Mouse (Mus musculus): ENCODE results near the gene Drd3. TPM values are rescaled to one million over a fixed set of nuclear protein-coding genes. Genes with fewer than 3 reads are reported as not detected.

Drd3 gene
- polyA plus RNA-seq, 1 experiment from 2014 or later = not detected

DNA sequence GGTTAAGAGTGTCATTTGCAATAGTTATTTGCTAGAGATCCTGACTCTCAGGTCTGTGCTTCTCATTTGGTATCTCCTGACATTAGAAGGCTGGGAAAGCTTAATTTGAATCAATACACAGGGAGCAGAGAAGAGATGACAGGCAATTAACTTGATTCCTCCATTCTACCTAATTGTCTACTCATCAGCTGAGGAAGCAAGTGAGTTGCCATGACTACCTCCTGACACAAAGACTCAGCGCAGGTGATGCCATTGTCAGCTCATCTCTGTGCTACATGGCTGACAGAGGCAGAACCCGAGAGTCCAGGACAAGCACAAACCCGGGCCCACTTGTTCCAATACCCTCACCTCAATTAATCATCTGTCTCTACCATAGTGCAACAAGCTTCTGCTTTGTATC is 73.7 kb downstream of the Drd3 start:
- Histone ChIP-seq H3K9me3 (replicated peaks; ENCODE audit: control insufficient read depth, low read length) (no peaks in the 10 kb centered on the region), H3K4me2 (ENCODE audit: low read depth, low read length) (no peak overlapping the region), H3K9ac (replicated peaks; ENCODE audit: low read length) (no peak overlapping the region), H3K4me3 (ENCODE audit: low read depth, low read length) (no peak overlapping the region), H3K4me1 (ENCODE audit: control insufficient read depth, insufficient read depth, low read length) (no peaks in the 10 kb centered on the region), H3K27me3 (ENCODE audit: control insufficient read depth, insufficient read depth, low read length) (no peaks in the 10 kb centered on the region), H3K36me3 (replicated peaks; ENCODE audit: control insufficient read depth, insufficient read depth, low read depth, low read length) (no peaks in the 10 kb centered on the region), H3K27ac (replicated peaks; ENCODE audit: low read depth, low read length) (no peak overlapping the region)
- ATAC-seq (replicated peaks; ENCODE audit: insufficient number of reproducible peaks, low FRiP score, low TSS enrichment, low read depth) (no peak), DNase-seq (ENCODE audit: low spot score) (no peak)
- WGBS = 84% methylated on average over 3 of the region's 3 CpGs

- H3K9ac ChIP-seq (replicated peaks; ENCODE audit: low read length) = no peak overlapping the region
- no peak overlapping the region for H3K27ac ChIP-seq (replicated peaks; ENCODE audit: low read depth, low read length)
- no peaks in the 10 kb centered on the region for H3K9me3 ChIP-seq (replicated peaks; ENCODE audit: control insufficient read depth, low read length)
- no peak overlapping the region for H3K4me2 ChIP-seq (ENCODE audit: low read depth, low read length)
- H3K36me3 ChIP-seq (replicated peaks; ENCODE audit: control insufficient read depth, insufficient read depth, low read depth, low read length) = no peaks in the 10 kb centered on the region
- no peaks in the 10 kb centered on the region for H3K27me3 ChIP-seq (ENCODE audit: control insufficient read depth, insufficient read depth, low read length)
- no peak overlapping the region for H3K4me3 ChIP-seq (ENCODE audit: low read depth, low read length)
- no peak for DNase-seq (ENCODE audit: low spot score)
- 94% methylated on average over 2 of the region's 2 CpGs for WGBS
- no peak for ATAC-seq (replicated peaks; ENCODE audit: insufficient number of reproducible peaks, low FRiP score, low TSS enrichment, low read depth)
- H3K4me1 ChIP-seq (ENCODE audit: control insufficient read depth, insufficient read depth, low read length) = no peaks in the 10 kb centered on the region
These were observed 78.1 kb downstream of the Drd3 start for GRCm38 (mm10) chr16:43831957-43832356.

GRCm38 (mm10) chr16:43841236-43841635 is 87.4 kb downstream of the Drd3 start:
- H3K36me3 ChIP-seq (replicated peaks; ENCODE audit: control insufficient read depth, insufficient read depth, low read depth, low read length) = no peaks in the 10 kb centered on the region

GRCm38 (mm10) chr16:43849839-43850238 is 96.0 kb downstream of the Drd3 start:
- WGBS = 73% methylated on average over 1 of the region's 1 CpGs
- no peak overlapping the region for H3K9ac ChIP-seq (replicated peaks; ENCODE audit: low read length)
- DNase-seq (ENCODE audit: low spot score) = no peak
- no peaks in the 10 kb centered on the region for H3K9me3 ChIP-seq (replicated peaks; ENCODE audit: control insufficient read depth, low read length)
- no peak overlapping the region for H3K4me2 ChIP-seq (ENCODE audit: low read depth, low read length)
- no peaks in the 10 kb centered on the region for H3K27me3 ChIP-seq (ENCODE audit: control insufficient read depth, insufficient read depth, low read length)
- H3K27ac ChIP-seq (replicated peaks; ENCODE audit: low read depth, low read length) = no peak overlapping the region
- H3K4me1 ChIP-seq (ENCODE audit: control insufficient read depth, insufficient read depth, low read length) = no peaks in the 10 kb centered on the region
- H3K36me3 ChIP-seq (replicated peaks; ENCODE audit: control insufficient read depth, insufficient read depth, low read depth, low read length) = no peaks in the 10 kb centered on the region
- no peak overlapping the region for H3K4me3 ChIP-seq (ENCODE audit: low read depth, low read length)
- no peak for ATAC-seq (replicated peaks; ENCODE audit: insufficient number of reproducible peaks, low FRiP score, low TSS enrichment, low read depth)

More at GRCm38 (mm10) chr16:43841236-43841635, 87.4 kb downstream of the Drd3 start:
- DNase-seq (ENCODE audit: low spot score) (no peak), ATAC-seq (replicated peaks; ENCODE audit: insufficient number of reproducible peaks, low FRiP score, low TSS enrichment, low read depth) (no peak)
- Histone ChIP-seq H3K9ac (replicated peaks; ENCODE audit: low read length) (no peak overlapping the region), H3K27me3 (ENCODE audit: control insufficient read depth, insufficient read depth, low read length) (no peaks in the 10 kb centered on the region), H3K4me3 (ENCODE audit: low read depth, low read length) (no peak overlapping the region), H3K27ac (replicated peaks; ENCODE audit: low read depth, low read length) (no peak overlapping the region), H3K4me2 (ENCODE audit: low read depth, low read length) (no peak overlapping the region), H3K4me1 (ENCODE audit: control insufficient read depth, insufficient read depth, low read length) (no peaks in the 10 kb centered on the region), H3K9me3 (replicated peaks; ENCODE audit: control insufficient read depth, low read length) (no peaks in the 10 kb centered on the region)
- WGBS = 89% methylated on average over 1 of the region's 1 CpGs

GRCm38 (mm10) chr16:43858941-43859476 is 105.2 kb downstream of the Drd3 start:
- WGBS = 82% methylated on average over 5 of the region's 5 CpGs
- ATAC-seq (replicated peaks; ENCODE audit: insufficient number of reproducible peaks, low FRiP score, low TSS enrichment, low read depth) = no peak

DNA sequence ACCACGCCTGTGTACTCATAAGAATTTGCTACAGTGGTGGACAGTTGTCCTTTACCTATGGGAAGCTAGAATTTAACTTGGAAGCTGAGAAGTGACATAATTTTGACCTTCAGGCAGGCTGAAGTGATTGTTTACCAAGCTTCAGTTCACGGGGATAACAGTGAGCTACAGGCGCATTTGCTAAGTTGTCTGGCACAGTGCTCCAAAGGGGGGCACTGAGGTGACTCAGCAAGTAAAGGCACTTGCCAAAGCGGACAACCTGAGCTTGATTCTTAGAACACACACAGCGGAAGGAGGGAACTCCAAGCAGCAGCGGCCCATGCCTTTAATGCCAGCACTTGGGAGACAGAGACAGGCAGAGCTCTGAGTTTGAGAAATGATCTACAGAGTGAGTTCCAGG is 106.8 kb downstream of the Drd3 start:
- H3K36me3 ChIP-seq (replicated peaks; ENCODE audit: control insufficient read depth, insufficient read depth, low read depth, low read length) = no peaks in the 10 kb centered on the region; the same call in 1 of the 2 replicates
- no peak overlapping the region for H3K27ac ChIP-seq (replicated peaks; ENCODE audit: low read depth, low read length)
- H3K9me3 ChIP-seq (replicated peaks; ENCODE audit: control insufficient read depth, low read length) = no peaks in the 10 kb centered on the region
- H3K27me3 ChIP-seq (ENCODE audit: control insufficient read depth, insufficient read depth, low read length) = no peaks in the 10 kb centered on the region
- DNase-seq (ENCODE audit: low spot score) (no peak), ATAC-seq (replicated peaks; ENCODE audit: insufficient number of reproducible peaks, low FRiP score, low TSS enrichment, low read depth) (no peak)
- no peaks in the 10 kb centered on the region for H3K4me1 ChIP-seq (ENCODE audit: control insufficient read depth, insufficient read depth, low read length)
- no peak overlapping the region for H3K4me3 ChIP-seq (ENCODE audit: low read depth, low read length)
- H3K9ac ChIP-seq (replicated peaks; ENCODE audit: low read length) = no peak overlapping the region
- WGBS = 78% methylated on average over 6 of the region's 6 CpGs
- H3K4me2 ChIP-seq (ENCODE audit: low read depth, low read length) = no peak overlapping the region

More at GRCm38 (mm10) chr16:43858941-43859476, 105.2 kb downstream of the Drd3 start:
- Histone ChIP-seq H3K4me1 (ENCODE audit: control insufficient read depth, insufficient read depth, low read length) (no peaks in the 10 kb centered on the region), H3K4me2 (ENCODE audit: low read depth, low read length) (no peak overlapping the region), H3K27me3 (ENCODE audit: control insufficient read depth, insufficient read depth, low read length) (no peaks in the 10 kb centered on the region), H3K36me3 (replicated peaks; ENCODE audit: control insufficient read depth, insufficient read depth, low read depth, low read length) (no peaks in the 10 kb centered on the region; the same call in 1 of the 2 replicates), H3K27ac (replicated peaks; ENCODE audit: low read depth, low read length) (no peak overlapping the region), H3K4me3 (ENCODE audit: low read depth, low read length) (no peak overlapping the region), H3K9ac (replicated peaks; ENCODE audit: low read length) (no peak overlapping the region), H3K9me3 (replicated peaks; ENCODE audit: control insufficient read depth, low read length) (no peaks in the 10 kb centered on the region)
- DNase-seq (ENCODE audit: low spot score) = no peak

GRCm38 (mm10) chr16:43869805-43870204 is 116.0 kb downstream of the Drd3 start:
- Histone ChIP-seq H3K27ac (replicated peaks; ENCODE audit: low read depth, low read length) (no peak overlapping the region), H3K9ac (replicated peaks; ENCODE audit: low read length) (no peak overlapping the region), H3K27me3 (ENCODE audit: control insufficient read depth, insufficient read depth, low read length) (no peaks in the 10 kb centered on the region), H3K9me3 (replicated peaks; ENCODE audit: control insufficient read depth, low read length) (no peaks in the 10 kb centered on the region), H3K4me2 (ENCODE audit: low read depth, low read length) (no peak overlapping the region), H3K36me3 (replicated peaks; ENCODE audit: control insufficient read depth, insufficient read depth, low read depth, low read length) (no peaks in the 10 kb centered on the region; the same call in none of the 2 replicates), H3K4me3 (ENCODE audit: low read depth, low read length) (no peak overlapping the region), H3K4me1 (ENCODE audit: control insufficient read depth, insufficient read depth, low read length) (no peaks in the 10 kb centered on the region)
- ATAC-seq (replicated peaks; ENCODE audit: insufficient number of reproducible peaks, low FRiP score, low TSS enrichment, low read depth) (no peak), DNase-seq (ENCODE audit: low spot score) (no peak)

GRCm38 (mm10) chr16:43871419-43871818 is 117.6 kb downstream of the Drd3 start:
- DNase-seq (ENCODE audit: low spot score) = no peak
- no peaks in the 10 kb centered on the region for H3K27me3 ChIP-seq (ENCODE audit: control insufficient read depth, insufficient read depth, low read length)
- no peaks in the 10 kb centered on the region for H3K4me1 ChIP-seq (ENCODE audit: control insufficient read depth, insufficient read depth, low read length)
- no peaks in the 10 kb centered on the region for H3K9me3 ChIP-seq (replicated peaks; ENCODE audit: control insufficient read depth, low read length)
- no peak overlapping the region for H3K9ac ChIP-seq (replicated peaks; ENCODE audit: low read length)
- peaks cover 2% of the 10 kb centered on the region for H3K36me3 ChIP-seq (replicated peaks; ENCODE audit: control insufficient read depth, insufficient read depth, low read depth, low read length)
- H3K4me3 ChIP-seq (ENCODE audit: low read depth, low read length) = no peak overlapping the region
- no peak overlapping the region for H3K27ac ChIP-seq (replicated peaks; ENCODE audit: low read depth, low read length)
- H3K4me2 ChIP-seq (ENCODE audit: low read depth, low read length) = no peak overlapping the region
- no peak for ATAC-seq (replicated peaks; ENCODE audit: insufficient number of reproducible peaks, low FRiP score, low TSS enrichment, low read depth)
- 90% methylated on average over 7 of the region's 7 CpGs for WGBS
